Mouse (Mus musculus): ENCODE measurements around the gene Ugt1a1.
"Not testable (repeated sequence)": the region's sequence is repeated elsewhere in the genome, so short reads cannot be mapped to it uniquely, and the experiment has no call there.

Ugt1a1 gene

DNA sequence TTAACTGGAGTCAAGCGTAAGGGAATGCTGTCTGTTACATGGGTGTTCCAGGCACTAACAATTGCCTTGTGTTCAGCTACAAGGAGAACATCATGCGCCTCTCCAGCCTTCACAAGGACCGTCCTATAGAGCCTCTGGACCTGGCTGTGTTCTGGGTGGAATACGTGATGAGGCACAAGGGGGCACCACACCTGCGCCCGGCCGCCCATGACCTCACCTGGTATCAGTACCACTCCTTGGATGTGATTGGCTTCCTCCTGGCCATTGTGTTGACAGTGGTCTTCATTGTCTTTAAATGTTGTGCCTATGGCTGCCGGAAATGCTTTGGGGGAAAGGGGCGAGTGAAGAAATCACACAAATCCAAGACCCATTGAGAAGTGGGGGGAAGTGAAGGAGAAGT is 6.3 kb downstream of the Ugt1a1 start:
- no peak for DNase-seq (ENCODE audit: extremely low read depth, low read depth, low spot score)

DNA sequence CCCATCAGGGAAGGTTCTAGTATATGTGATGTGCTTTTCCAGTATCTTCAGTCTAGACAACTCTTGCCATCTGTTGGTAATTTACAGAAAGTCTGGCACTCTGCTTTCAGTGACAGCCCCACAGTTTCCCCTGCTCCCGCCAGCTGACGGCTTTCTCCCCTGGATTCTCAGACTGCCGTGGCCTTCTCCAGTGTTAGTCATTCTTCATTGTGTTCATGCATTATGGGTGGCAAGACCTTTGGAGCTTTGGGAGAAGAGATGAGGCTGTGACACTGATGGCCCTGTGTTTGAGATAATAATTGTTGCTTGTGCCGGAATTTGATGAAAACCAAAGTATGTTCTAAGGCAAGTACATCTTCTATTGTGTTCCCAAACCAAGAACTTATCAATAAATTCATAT is 6.8 kb downstream of the Ugt1a1 start:
- no peak for DNase-seq (ENCODE audit: extremely low read depth, low read depth, low spot score)

DNA sequence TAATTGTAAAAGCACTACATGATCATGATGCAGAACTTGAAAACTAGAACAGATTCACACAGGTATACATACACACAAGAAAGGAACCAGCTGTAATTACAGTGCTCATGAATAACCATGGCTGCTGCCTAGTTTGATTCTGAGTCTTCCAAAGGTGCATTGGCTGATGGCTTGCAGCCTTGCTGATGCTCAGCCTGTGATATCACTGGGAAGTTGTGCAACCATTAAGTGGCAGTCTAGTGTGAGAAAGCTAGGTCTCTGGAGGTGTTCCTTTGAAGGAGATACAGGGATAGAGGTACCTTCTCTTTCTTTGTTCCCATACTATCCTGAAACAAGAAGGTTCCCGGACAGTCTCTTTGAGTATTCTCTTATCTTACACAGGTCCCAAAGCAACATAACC is 7.3 kb downstream of the Ugt1a1 start:
- no peak for DNase-seq (ENCODE audit: extremely low read depth, low read depth, low spot score)

DNA sequence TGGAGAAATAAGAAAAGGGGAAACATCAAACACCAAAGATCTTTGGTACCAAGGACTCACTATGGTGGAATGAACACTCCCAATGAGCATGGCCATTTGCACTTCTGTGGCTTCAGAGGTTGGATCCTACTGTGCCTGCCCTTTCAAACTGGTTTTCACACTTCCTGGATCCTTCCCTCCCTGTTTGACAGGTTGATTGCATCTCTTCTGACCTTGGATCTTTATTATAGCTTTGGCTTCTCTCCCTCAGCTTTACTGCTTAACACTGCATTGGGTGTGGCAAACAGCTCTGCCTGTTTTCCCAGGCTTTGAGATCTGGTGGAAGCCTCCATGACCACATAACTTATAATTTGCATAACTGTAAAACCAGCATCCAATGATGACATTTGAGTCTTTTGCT is 8.6 kb downstream of the Ugt1a1 start:
- peak; percentile 88 for DNase-seq (ENCODE audit: extremely low read depth, low read depth, low spot score)

DNA sequence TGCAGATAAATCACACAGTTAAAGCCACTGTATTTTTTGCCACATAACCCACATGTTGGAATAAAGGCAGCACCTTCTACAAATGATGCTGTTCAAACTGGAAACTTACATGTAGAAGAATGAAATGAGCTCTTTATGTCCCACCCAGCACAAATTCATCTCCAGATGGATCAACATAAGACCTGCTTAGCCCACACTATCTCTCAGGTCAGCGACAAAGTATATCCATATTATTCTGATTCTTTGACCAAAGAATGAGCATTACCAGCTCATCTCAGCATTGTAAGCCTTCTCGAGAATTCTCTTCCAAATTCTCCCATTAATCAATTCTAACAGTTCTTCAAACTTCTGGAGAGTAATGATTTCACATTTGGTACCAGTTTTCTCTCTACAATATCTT is 10.5 kb downstream of the Ugt1a1 start:
- no peak for DNase-seq (ENCODE audit: extremely low read depth, low read depth, low spot score)

DNA sequence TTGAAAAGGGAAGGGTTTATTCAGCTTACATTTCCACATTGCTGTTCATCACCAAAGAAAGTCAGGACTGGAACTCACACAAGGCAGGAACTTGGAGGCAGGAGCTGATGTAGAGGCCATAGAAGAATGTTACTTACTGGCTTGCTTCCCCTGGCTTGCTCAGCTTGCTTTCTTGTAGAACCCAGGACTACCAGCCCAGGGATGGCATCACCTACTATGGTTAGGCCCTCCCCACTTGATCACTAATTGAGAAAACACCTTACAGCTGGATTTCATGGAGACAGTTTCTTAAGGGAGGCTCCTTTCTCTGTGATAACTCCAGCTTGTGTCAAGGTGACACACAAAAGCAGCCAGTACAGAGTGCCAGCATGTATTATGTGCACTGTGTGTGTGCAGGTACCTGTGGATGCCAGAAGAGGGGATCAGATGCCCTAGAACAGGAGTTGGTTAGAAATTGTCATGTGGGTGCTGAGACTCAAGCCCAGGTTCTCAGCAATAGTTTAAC is 11.3 kb downstream of the Ugt1a1 start:
- not testable (repeated sequence) for DNase-seq (ENCODE audit: extremely low read depth, low read depth, low spot score)

DNA sequence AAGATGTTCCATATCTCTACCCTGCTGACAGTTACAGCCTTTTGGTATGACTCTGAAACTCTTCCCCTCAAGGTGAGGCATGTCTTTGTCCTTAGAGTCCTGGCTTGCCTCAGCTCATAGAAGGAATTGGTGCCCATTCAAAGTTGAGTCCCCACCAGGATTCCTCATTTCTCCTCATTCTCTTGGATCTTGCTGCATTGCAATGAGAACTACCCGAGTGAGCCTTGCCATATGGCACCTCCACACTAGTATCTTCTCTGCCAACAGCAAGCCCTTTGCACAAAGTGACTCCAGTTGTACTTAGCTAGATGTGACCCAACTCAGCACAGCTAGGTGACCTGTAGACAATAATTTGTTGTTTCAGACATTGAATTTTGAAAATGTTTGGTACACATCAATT is 11.8 kb downstream of the Ugt1a1 start:
- no peak for DNase-seq (ENCODE audit: extremely low read depth, low read depth, low spot score)

DNA sequence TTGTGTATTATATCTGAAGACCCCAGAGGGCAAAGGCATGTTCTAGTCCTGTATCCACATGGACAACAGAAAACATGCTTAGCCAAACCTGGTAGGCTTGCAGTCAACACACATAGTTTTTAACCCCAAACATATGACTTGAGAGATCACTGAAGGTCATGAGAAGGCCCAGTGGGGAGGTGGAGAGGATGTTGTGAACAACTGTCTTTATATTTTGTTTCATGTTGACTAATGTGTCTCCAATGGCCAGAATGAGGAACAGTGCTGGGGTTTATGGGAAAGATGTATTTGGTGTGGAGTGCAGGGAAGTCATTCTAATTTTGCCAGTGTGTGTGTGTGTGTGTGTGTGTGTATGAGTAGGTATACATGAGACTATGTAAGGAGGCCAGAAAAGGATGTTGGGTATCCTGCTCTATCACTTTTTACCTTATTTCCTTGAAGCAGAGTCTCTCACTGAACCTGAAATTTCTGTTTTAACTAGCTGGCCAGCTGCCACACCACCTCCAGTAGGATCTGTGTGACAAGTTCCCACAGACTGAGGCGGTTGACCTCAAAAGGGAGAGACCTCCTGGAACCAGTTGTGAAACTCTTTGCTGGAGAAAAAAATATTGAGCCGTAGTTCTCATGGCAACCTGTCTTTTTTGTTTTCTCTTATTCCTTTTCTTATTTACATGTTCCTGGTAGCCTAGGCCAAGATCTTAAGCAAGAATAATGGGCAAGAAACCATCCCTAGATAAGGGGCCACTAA is 12.4 kb downstream of the Ugt1a1 start:
- DNase-seq (ENCODE audit: extremely low read depth, low read depth, low spot score) = peak; percentile 99

DNA sequence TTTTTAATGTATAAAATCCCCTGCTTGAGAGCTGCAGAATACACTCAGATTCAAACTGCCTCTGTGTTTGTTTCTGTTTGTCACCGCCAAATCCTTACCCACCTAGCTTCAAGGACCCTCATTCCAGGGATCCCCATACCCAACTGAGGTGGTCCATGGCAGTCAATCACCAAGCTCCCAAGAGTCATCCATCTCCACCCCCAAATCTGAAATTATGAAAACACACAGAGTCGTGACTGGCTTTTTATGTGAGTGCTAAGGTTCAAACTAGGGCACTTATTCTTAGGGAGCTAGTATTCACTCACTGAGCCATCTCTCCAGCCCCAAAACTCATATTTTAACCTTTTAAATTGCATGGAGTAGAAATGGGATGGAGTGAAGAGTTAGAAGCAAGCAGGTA is 13.5 kb downstream of the Ugt1a1 start:
- DNase-seq (ENCODE audit: extremely low read depth, low read depth, low spot score) = not testable (repeated sequence)

DNA sequence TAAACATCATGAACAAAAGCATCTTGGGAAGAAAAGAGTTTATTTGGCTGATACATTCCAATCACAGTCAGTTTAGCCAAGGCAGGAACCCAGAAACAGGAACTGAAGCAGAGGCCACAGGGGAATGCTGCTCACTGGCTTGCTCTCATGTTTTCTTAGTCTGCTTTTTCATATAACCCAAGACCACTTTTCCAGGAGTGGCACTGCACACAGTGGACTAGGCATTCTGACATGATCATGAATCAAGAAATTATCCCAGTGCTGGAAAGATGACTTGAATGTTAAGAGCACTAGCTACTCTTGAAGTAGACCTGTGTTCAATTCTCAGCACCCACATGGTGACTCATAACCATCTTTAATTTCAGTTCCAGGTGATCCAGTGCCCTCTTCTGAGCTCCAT is 14.0 kb downstream of the Ugt1a1 start:
- DNase-seq (ENCODE audit: extremely low read depth, low read depth, low spot score) = no peak

DNA sequence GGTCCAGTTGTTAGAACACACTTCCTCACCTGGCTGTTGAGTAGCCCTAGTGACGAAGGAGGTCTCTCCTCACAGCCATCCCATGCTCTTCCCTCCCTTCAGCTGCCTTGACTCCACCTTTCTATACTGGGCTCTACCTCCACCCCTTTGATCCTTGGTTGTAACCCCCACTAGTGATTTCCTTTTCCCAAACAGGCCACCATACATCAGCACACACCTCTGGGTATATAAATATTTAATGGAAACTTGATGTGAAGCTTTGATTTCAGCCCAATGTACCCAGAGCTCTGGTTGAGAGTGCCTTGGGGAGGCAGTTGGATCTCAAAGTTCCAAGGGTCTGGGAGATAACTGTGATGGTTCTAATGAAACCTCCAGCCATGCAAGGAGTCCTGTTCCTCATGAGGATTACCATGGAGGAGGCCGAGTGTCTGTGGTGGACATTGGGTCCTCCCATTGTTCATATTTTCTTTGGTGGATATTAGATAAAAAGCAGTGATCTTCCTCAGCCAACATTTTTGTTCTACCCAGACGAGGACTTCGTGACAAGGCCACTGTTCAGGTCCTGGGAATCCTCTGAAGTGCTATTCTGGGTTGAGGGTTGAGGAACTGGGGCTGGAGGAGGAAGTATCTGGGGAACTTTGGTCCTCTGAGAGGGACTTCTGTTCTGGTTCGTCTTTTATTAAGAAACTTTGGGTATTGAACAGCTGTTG is 15.1 kb downstream of the Ugt1a1 start, which contains the start of gene Mroh2a:
TSS of gene Mroh2a (plus strand) at position 317 of the 710 bp plus-strand sequence.
- no peak for DNase-seq (ENCODE audit: extremely low read depth, low read depth, low spot score)

DNA sequence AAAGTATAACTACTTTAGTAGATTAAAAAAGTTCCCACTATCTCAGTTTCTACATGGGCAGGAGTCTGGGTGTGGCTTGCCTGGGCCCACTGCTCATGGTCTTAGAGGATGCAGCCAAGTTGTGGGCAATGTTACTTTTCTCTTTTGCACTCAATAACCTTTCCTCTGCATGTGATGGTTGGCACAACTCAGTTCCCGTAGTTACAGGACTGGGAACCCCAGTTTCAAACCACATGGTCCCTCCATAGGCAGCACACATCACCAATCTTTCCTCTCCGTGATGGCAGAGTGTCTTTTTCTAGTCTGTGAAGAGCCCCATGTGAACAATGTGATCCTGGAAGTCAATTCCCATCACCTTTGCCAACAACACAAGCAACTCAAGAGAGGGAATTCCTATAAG is 15.7 kb downstream of the Ugt1a1 start:
- no peak for DNase-seq (ENCODE audit: extremely low read depth, low read depth, low spot score)

DNA sequence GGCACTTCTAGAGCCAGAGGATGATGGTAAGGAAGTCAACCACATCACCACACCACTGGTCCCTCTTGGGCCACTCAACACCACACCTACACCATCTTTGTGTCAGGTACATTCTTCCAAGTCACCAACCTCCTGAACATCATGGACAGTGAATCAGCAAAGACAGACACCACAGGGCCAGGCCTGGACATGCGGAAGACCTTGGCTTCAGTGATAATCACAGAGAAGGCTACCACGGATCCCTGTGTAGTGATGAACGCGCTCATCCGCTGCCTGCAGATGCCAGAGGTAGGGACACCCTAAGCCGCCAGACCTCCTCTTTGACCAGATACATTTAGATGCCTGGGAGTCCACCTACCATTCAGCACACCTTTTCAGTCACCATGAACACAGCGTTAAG is 16.4 kb downstream of the Ugt1a1 start:
- DNase-seq (ENCODE audit: extremely low read depth, low read depth, low spot score) = no peak

DNA sequence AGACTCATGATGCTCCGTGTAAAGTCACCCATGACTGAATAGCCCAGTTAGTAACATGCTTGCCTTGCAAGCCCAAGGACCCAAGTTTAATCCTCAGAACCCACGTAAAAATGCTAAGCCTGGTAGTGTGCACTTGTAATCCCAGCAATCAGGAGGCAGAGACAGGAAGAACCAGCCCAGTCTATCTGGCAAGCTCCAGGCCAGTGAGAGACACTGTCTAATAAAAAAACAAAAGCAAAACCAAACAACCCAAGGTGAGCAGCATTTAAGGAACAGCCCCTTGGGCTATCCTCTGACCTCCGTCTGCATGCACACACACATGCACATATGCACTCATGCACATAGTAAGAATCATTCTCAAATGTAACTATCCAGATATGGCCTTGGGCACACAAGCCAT is 17.8 kb downstream of the Ugt1a1 start:
- no peak for DNase-seq (ENCODE audit: extremely low read depth, low read depth, low spot score)

DNA sequence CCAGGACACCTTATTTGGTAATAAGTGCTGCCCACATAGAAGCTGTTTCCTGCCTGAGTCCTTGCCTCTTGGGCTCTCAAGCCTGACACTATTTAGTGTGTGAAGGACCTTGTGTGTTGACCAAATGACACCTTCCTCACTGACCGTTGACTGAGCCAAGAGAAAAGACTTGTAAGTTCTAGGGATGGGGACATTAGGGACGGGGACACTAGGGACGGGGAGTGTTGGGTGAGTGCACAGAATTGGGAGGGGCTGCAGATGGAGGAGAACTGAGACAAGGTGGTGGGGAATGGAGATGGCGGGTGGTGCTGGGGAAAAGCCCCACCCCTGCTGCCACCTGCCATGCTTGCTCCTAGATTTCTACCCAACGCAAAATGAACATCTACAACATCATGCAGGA is 18.2 kb downstream of the Ugt1a1 start:
- DNase-seq (ENCODE audit: extremely low read depth, low read depth, low spot score) = no peak

DNA sequence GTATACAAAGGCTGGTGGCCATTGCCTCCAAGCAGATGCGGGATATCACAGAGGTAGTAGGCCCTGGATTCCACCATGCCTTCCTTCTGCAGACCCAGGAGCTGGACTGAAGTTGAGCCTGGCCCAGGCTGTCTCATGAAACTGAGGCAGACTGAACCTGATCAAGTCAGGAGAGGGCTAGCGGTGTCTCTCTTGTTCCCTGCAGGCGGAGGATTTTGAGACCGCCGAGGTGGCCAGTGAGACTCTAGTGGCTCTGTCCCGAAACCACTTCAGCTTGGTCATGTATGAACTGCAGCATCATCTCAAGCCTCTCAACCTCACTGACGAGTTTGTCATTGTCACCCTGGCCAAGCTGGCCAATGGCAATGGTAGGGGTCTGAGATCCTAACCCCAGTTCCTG is 18.7 kb downstream of the Ugt1a1 start:
- DNase-seq (ENCODE audit: extremely low read depth, low read depth, low spot score) = no peak

DNA sequence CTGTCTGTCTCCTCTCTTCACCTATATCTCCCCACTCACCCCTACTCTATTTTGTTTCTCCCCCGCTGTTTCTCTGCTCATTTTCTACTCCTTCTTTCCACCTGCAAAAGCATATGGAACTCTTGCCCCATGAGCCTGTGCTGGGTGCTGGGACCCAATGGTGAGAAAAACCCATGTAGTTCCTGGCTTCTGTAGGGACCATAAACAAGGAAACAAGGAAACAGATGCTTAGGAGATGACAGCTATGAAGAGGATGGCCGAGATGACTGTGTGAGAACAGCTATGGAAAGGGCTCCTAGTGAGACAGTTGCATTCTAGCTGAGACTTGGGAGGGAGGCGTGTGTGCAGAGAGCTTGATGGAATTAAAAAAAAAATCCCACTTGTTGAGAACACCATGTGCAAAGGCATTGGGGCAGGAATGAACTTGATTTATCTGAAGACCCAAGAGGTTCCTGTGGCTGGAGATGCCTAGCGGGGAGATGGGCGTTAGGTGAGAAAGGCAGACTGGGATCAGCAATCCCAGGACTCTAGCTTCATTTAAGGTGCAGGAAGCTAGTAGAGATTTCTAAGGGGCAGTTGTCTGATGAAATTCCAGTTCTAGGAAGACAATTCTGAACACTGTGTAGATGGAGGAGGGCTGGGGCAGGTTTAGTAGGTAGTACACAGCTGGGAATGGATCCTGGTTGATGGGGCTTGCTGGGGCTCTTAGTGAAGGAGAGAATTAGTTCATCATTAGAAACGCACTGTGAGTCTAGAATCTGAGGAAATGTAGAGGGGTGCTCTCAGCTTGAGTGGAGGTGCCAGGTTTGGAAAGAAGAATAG is 19.4 kb downstream of the Ugt1a1 start:
- DNase-seq (ENCODE audit: extremely low read depth, low read depth, low spot score) = no peak

DNA sequence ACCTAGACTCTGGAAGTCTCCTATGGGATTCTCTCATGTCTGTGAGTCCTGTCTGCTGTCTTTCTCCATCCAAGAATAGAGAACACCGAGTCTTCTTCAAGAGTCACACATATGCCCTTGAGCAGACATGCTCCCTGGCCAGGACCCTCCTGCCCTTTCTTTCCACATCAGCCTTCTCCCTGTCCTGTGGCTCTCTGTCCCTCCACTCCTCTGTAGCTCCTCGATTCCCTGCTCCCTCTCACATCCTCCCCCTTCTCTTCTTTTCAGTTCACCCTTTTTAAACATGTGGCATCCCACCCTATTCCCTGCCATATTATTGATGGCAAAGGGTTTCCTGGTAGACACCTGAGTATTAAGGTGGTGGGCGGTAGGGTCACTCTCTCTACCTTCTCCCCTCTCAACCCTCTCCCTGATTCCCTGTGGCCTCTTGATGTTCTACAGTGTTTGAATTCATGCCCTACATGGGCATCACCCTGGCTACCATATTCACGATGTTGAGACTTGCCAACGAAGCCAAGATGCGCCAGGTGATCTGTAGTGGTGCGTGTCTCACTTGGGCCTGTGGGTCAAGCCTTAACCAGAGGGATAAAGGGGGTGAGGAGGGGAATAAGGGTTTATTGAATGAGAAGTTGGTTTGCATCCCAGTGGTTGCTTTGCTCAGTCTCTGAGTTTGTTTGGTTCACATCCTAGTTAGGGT is 20.2 kb downstream of the Ugt1a1 start:
- no peak for DNase-seq (ENCODE audit: extremely low read depth, low read depth, low spot score)

DNA sequence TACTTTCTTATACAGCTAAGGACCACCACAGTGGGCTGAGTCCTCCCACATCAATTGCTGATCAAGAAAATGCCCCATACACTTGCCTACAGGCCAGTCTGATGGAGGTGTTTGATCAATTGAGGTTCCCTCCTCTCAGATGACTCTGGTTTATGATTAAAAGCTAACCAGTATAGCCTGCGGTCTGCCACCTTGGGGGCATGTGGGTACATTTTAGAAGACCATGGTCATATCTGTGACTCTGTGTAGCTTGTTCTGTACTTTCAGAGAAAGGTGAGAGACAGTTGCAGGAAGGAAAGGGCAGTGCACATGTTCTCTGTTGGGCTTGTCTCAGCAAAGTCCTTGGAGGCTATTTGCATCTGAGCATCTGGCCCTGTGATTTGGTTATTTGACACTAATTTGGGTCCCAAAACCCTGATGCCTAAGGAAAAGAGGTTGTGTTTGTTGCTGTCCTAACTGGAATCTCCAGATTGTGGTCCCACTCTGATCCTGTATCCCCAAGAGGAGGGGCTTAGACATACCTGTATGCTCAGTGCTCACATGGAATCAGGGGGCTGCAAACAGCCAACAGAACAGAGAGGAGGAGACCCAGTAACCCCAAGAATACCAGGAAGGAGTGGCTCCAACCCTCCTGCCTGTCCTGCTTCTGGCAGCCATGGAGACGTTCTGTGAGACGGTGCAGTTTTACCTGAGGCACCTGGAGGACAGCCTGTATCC is 21.1 kb downstream of the Ugt1a1 start:
- DNase-seq (ENCODE audit: extremely low read depth, low read depth, low spot score) = no peak

Measured in fat pad, adult 2 months (tissue).